Mouse (Mus musculus): Measurements from ENCODE around the gene Naa80.
"Not testable (repeated sequence)": the region's sequence is repeated elsewhere in the genome, so short reads cannot be mapped to it uniquely, and the experiment has no call there.

The Naa80 gene

DNA sequence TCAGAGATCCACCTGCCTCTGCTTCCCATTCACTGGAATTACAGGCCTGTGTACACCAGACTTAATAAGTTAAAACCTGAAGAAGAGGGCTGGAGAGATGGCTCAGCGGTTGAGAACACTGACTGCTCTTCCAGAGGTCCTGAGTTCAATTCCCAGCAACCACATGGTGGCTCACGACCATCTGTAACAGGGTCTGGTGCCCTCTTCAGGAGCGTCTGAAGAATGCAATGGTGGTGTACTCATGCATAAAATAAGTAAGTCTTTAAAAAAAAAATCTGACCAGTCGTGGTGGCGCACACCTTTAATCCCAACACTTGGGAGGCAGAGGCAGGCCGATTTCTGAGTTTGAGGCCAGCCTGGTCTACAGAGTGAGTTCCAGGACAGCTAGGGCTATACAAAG, 4.9 kb upstream of the Naa80 start:
- DNase-seq (ENCODE audit: low spot score in 2 of 2), result not testable (repeated sequence)

DNA sequence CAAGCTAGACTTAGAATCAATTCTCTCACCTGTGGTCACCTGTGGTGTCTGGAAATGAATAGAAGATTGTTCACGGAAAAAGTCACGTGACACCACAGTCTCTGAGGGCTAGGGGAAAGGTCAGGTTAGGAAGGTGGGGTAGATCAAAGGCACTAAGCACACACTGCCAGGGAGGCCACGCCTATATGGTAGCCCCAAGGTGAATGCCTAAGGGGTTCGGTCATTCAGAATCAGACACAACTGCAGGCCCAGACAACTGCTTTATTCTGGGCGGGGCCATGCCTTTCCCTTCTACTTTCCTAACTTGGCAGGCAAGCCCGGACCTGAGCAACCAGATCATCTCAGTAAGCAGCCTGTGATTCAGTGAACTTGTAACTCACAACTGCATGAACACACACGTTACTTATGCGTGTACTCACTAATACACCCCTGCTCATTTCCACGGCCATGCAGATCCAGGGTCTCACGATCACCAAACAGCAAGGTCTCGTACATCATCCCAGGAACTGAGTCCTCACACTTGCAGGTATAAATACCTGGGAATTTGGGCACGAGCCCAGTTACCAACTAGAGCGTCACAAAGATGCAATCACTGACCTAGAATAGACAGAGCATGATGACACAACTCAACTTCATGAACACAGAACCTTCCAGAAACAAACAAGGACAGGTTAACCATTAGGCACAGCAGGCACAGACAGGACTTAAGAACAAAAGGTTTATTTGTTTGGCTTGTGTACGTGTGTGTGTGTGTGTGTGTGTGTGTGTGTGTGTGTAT, 2.9 kb upstream of the Naa80 start:
- DNase-seq (ENCODE audit: low spot score in 2 of 2), result no peak

DNA sequence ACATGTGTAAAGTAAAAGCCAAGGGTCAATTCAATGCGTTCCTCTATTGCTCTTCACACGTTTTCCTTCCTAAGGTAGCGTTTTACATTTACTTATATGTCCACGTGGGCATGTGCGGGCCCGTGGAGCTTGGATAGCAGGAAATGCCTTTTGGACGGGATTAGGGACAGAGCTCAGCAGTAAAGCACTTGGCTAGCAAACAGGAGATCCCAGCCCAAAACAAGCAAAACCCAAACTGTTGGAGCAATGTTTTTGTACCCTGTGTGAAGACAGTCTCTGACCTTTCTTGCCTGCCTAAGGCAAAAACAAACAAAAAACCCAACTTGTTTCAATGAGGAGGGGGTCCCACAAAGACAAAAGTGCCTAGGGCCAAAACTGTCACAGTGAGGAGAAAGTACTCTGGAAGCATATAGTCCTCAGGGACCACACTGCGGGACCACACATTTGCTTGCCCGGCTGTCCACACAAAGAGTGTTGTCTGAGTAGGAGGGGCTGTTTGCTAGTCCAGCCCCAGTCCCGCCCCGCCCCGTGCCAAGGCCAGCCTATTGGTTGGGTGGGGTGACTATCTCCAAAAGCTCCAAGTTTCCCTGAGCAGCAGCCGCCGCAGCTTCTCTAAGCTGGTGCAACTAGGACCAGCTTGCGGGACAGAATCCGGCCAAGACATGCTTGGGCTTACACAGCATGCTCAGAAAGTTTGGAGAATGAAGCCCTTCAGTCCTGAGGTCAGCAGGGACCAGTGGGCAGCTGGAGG, 2.2 kb upstream of the Naa80 start, which contains the start of gene Hyal1:
Gene Hyal1, plus strand, starts transcription at position 571 of the 751 bp plus-strand sequence.
- DNase-seq (ENCODE audit: low spot score in 2 of 2), result no peak

DNA sequence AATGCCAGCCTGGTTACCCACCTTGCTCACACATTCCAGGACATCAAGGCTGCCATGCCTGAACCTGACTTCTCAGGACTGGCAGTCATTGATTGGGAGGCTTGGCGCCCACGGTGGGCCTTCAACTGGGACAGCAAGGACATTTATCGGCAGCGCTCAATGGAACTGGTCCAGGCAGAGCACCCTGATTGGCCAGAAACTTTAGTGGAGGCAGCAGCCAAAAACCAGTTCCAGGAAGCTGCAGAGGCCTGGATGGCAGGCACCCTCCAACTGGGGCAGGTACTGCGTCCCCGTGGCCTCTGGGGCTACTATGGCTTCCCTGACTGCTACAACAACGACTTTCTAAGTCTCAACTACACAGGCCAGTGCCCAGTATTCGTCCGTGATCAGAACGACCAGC, 816 bp upstream of the Naa80 start:
- no peak for DNase-seq (ENCODE audit: low spot score in 2 of 2)

DNA sequence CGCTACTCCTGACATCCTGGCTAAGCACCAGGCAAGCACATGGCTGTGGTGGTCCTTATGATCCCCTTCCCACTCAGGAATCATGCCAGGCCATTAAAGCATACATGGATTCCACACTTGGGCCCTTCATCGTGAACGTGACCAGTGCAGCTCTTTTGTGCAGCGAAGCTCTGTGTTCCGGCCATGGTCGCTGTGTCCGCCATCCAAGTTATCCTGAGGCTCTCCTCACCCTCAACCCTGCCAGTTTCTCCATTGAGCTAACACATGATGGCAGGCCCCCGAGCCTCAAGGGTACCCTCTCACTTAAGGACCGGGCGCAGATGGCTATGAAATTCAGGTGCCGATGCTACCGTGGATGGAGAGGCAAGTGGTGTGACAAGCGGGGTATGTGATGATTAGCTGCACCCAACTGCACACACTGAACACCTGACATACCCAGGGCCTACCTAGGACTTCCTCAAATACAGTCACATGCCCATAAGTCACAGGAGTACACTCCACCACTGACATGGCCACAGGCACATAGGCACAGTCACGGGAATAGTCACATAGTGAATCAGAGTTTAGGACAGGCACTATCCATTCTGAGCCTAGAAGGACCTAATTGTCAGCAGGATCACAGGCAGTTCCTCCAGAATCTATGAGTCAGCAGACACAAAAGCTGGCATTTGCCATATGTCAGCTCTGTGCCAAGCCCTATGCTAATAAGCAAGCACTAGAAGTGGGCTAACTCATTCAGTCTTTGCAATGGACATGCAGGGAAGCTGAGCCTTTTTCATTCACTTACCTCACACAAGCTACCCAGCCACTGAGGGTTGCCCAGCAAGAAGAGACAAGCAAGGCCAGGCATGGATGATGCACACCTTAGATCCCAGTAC, 575 bp downstream of the Naa80 start:
- no peak for DNase-seq (ENCODE audit: low spot score in 2 of 2)

DNA sequence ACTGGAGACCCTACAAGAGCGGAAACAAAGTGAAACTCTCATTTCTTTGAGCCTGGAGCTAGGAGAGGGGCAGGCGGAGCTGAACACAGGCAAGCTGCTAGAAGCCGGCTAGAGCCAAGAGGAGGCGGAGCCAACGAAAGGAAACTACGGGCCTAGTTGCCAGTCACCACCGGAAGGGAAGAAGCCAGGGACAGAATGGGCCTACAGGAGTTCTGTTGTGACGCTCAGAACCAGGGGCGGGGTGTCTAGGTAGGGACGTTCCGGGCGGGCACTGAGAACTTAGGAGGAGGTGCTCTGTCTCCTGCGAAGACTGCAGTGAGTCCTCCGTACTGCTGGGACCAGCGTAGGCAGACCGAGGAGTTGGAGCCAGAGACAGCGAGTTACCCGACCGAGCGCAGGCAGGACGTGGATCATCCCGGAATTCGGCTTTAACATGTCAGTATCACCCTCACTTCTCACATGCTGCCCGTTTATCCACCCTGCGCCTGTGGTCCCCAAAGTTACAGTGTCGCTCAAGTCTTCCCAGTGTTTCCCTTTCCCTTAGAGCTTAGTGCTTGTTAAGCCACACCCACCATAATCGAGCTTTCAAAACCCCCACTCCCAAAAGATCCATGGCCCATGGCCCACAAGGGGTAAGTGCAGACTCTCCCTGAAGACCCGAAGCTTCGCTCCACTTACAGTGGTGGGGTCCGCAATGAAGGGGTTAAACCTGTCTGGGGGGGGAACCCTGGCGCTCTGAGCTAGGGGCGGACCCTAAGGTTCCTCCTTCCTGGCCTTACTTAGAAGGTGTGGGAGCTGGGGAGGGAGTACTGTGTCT, 2.0 kb downstream of the Naa80 start, which contains the start of gene Hyal3:
Gene Hyal3, plus strand, starts transcription at position 318 of the 817 bp plus-strand sequence.
- peak; percentile 79 to 82 for DNase-seq (ENCODE audit: low spot score in 2 of 2)

DNA sequence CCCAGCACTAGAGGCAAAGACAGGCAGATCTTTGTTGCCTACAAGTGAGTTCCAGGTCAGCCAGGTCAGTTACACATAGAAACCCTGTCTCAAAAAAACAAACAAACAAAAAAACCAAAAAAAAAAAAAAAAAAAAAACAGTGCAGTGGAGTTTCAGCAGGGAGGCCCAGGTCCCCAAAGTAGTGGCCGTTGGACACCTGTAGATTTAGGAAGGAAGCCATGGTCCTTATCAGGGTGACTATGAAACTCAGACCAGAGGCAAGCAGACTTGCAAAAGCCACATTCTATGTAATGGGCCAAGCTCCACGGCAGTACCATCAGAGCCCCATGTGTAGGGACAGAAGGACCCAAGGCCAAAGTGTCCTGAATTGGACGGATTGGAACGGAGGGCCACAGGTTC, 2.9 kb downstream of the Naa80 start:
- no peak for DNase-seq (ENCODE audit: low spot score in 2 of 2)

DNA sequence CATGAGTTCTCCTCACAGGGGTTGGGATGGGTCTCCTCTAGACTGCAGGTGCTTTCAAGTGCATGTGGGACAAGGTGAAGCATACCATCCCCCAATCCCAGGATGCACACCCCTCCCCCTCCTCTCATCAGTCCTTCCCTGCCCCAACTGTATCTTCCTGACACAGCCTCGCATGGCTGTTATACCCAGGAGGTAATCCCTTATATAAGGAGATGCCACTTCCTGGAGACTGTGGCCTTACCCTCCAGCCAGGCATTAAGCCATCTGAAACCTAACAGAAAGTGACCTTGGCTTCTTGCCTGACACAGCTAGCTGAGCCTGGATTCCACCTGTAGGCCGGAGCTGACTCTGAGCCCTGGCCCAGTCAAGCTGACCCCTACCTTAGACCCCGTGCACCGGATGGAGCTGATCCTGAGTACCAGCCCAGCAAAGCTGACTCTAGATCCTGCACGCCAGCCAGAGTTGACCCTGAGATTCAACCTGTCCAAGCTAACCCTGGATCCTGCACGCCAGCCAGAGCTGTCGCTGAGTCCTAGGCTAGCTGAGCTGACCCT, 3.9 kb downstream of the Naa80 start:
- DNase-seq (ENCODE audit: low spot score in 2 of 2), result no peak

DNA sequence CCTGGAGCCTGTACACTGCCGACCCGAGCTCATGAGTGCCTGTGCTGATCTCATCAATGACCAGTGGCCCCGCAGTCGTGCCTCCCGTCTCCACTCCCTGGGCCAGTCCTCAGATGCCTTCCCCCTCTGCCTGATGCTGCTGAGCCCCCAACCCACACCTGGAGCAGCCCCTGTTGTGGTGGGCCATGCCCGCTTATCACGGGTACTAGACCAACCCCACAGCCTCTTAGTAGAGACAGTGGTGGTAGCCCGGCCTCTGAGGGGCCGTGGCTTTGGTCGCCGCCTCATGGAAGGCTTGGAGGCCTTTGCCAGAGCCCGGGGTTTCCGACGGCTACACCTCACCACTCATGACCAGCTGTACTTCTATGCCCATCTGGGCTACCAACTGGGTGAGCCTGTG, 4.5 kb downstream of the Naa80 start:
- DNase-seq (ENCODE audit: low spot score in 2 of 2), result no peak

DNA sequence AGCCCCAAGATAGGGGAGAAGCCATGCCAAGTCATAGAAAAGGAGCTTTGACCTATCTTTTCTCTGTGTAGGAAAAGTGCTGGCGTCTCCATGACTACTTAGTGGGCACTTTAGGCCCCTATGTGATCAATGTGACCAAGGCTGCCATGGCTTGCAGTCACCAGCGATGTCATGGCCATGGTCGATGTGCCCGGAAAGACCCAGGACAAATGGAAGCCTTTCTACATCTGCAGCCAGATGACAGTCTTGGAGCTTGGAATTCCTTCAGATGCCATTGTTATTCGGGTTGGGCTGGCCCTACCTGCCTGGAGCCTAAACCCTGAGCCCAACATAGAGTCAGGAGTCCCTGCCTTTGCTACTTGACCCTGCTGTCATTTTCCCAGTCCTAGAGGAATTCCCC, 7.8 kb downstream of the Naa80 start:
- DNase-seq (ENCODE audit: low spot score in 2 of 2), result no peak

DNA sequence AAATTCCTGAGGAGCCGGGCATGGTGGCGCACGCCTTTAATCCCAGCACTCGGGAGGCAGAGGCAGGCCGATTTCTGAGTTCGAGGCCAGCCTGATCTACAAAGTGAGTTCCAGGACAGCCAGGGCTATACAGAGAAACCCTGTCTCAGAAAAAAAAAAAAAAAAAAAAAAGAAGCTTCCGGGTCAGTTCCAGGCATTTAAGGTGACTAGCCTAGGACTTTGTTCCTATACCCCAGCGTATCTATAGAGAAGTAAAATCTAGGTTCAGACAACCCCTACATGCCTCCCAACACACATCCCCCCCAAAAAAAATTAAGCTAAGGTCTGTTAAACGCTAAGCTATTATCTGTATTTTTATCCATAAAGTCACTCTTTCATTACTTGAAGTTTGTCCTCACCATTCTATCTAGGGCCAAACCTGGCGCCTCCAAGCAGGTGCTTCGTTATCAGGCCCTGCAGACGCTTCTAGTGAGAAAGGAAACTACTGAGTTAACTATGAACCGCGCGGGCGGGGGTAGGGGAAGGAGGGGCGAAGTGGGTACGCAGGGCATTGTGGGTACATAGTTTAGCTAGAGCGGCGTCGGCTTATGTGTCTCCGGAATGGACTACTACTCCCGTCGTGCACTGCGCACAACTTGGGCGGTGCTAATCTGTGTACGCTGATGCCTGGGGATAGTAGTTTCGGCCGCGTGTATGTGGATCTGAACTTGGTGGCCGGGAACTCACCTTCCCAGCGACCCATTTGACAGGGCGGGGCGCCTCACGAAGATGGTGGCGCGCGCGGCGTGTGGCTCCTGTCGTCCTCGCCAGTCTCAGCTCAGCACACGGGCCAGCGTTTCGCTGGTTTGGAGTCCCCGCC, 8.5 kb downstream of the Naa80 start, which contains the start of gene Ifrd2:
Gene Ifrd2, plus strand, starts transcription at position 669 of the 859 bp plus-strand sequence.
- peak; percentile 95 to 97 for DNase-seq (ENCODE audit: low spot score in 2 of 2)

DNA sequence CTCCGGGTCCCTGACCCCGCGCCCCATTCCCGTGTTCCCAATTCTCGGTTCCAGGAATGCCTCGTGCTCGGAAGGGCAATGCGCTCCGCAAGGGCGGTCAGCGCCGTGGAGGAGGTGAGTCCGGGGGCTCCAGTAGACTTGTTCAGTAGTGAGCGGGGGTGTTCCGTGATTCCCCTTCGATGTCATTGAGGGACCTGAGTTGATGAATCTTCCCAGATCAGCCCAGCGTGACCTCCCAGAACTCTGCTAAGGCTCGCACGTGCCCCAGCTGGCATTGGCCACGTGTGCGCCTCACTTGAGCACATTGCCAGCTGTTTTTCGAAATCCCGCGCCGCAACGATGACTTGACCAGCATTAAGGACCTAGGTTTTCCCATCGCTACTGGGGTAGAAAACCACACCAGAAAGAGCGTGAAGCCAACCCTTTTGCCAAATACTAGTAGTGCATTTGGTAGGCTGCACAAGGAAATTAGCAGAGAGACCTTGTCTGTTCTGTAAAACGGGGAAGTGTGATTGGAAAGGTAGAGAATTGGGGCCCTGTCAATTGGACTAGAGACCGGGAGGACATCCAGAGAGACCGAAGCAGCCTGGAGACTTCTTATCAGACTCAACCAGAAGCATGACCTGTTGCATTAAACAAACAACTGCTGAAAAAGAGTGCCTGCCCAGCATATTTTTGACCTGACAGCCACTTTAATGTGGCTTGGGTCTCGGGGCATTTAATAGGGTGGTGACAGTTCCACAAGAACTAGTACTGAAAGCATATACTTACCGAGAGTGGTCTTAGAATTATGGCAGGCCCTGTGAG, 9.3 kb downstream of the Naa80 start:
- DNase-seq (ENCODE audit: low spot score in 2 of 2), result no peak

DNA sequence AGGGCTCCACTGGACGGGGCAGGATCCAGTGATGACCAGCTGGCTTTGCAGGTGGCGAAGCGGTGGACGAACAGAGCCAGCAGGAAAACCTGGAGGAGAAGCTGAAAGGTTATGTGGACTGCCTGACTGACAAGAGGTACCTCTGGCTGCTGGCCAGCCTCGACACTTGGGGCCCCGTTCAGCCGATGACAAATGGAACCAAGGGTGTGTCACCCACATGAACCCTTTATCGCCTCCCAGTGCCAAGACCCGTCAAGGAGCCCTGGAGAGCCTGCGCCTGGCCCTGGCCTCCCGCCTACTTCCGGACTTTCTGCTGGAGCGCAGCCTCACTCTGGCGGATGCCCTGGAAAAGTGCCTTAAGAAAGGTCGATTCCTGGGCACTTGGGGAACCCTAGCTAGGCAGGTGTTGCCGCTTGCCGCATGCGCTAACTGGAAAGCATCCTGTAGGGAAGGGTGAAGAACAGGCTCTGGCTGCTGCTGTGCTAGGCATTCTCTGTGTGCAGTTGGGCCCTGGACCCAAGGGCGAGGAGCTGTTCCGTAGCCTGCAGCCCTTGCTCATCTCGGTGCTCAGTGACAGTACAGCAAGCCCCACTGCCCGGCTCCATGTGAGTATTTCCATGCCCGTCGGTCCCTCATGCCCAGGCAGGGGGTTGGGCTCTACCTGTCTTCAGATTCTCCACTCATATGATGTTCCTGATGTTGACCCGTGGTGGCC, 11.5 kb downstream of the Naa80 start:
- DNase-seq (ENCODE audit: low spot score in 2 of 2), result no peak

DNA sequence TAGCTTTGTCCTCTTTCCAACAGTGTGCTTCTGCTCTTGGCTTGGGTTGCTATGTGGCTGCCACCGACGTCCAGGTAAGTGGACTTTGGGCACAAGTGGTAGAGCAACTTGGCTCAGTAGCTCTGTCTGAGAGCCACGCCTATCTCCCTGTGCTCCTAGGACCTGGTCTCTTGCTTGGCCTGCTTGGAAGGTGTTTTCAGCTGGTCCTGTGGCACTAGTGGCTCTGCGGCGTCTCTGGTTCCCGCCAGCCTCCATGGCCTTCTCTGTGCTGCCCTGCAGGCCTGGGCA, 12.0 kb downstream of the Naa80 start:
- DNase-seq (ENCODE audit: low spot score in 2 of 2), result no peak

DNA sequence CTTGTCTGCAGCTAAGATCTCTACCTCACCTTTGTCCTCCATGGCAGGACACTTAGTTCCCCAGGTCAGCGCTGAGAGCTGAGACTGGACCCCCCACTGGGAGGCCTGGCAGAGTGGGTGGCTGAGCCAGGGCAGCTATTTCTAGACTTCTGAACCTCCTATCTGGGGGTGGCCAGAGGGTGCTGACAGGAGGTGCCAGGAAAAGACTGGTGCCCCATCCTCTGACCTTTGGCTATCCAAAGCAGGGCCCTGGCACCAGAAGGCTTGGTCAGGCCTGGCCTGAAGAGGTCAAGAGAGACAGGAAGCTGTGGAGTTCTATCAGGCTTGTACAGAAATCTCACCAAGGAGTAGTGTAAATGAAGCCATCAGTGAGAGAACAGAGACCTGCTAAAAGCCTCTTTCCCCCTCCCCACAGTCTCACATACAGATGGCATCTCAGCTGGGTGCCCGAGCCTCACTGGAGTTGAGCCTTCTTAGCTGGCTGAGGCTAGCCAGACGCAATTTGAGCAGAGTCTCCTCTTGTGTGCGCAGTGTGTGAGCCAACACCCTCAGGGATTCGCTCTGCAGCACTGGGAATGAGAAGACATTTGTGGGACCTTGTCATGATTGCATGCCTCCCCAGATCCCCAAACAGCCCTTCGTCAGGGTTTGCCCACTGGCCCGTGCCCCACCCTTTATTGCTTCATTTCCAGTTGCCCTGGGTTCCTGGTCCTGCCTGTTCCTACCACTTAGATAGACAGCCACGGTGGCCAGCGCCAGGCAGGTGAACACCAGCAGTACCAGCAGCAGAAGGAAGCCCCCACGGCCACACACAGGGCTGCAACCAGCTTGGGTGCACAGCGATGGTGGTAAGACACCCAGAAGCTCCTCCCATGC, 14.7 kb downstream of the Naa80 start:
- DNase-seq (ENCODE audit: low spot score in 2 of 2), result no peak

DNA sequence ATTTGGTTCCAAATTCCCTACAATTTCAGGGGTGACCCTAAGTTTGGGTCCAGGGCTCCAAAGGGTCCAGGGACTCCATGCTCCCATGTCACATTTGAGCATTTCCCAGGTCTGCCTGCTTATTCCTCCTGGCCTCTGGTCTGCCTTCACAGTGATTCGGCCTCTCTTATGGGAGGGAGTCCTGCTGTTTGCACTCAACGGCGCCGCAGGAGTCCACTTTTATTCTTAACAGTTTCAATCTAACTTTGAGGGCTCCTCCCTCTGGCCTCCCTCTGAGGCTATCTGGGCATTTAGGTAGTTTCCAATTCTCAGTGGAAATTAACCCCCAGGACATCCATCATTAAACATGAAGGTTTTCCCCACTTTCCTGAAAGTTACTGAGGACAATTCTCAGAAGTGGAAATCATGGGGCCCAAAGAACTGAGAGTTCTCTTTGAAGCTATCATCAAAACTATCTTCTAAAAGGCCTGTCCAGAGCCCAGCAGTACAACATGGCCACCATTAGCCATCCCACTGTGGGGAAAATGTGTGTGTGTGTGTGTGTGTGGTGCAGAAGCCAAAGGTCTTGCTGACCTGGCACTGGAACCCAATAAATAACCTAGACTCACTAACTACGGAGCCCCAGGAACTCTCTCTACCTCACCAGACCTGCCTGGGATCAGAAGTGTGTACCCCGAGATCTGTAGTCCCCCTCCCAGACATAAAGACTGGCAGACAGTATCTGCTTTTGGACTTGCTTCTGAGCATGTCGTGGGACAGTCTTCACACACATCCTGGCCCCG, 15.8 kb downstream of the Naa80 start:
- no peak for DNase-seq (ENCODE audit: low spot score in 2 of 2)

Data from thymus, postnatal 10 days (tissue).